Mouse (Mus musculus): ENCODE data around the gene Ampd3.

The Ampd3 gene

GRCm38 (mm10) chr7:110797722-110798409, 29.9 kb downstream of the Ampd3 start:
- peak; percentile 68 for DNase-seq (ENCODE audit: low read depth, low spot score)

- DNase-seq (ENCODE audit: low read depth, low spot score), result peak; percentile 83
Observed at GRCm38 (mm10) chr7:110801028-110801427, 33.0 kb downstream of the Ampd3 start.

GRCm38 (mm10) chr7:110803131-110803530, 35.1 kb downstream of the Ampd3 start:
- no peak for DNase-seq (ENCODE audit: low read depth, low spot score)

- peak; percentile 82 for DNase-seq (ENCODE audit: low read depth, low spot score)
Observed at GRCm38 (mm10) chr7:110804266-110804665, 36.3 kb downstream of the Ampd3 start.

DNA sequence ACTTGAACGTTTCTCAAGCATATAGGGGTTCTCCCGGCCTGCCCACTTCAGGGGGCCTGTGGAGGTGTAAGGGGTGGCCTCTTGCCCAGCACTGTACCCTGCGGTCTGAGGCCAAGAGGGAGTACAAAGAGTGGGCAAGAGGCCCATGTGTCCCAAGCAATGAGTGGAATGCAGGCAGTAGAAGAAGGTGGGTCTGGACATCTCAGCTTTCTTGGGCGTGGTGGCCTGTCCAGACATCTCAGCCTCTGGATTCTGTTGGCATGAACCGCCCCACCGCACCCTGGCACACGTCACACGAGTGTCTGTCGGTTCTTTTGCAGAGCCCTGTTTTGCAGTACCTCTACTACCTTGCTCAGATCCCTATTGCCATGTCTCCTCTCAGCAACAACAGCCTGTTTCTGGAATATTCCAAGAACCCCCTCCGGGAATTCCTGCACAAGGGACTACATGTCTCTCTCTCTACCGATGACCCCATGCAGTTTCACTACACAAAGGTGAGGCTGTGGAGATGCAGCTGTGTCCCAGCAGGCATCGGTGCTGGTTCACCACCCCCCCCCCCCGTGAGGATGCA, 39.5 kb downstream of the Ampd3 start:
- DNase-seq (ENCODE audit: low read depth, low spot score), result no peak

DNA sequence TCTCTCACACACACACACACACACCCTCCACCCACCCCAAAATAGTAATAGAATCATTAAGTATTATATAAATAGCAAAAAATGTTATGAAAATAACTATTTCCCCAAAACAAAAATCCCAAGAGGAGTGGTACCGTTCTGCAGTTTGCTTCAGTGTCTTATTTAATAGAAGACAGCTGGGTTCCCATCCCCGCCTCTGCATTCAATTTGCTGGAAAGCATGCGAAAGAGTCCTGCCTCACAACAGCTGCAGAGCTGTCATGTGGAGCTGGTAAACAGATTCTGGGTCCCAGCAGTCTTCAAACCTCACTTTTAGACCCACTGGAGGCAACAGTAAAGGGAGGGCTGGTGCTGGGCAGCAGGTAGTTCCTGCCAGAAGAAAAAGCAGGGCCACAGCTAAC, 41.0 kb downstream of the Ampd3 start:
- DNase-seq (ENCODE audit: low read depth, low spot score), result no peak

GRCm38 (mm10) chr7:110809585-110810557, 41.9 kb downstream of the Ampd3 start:
- no peak for DNase-seq (ENCODE audit: low read depth, low spot score)

DNA sequence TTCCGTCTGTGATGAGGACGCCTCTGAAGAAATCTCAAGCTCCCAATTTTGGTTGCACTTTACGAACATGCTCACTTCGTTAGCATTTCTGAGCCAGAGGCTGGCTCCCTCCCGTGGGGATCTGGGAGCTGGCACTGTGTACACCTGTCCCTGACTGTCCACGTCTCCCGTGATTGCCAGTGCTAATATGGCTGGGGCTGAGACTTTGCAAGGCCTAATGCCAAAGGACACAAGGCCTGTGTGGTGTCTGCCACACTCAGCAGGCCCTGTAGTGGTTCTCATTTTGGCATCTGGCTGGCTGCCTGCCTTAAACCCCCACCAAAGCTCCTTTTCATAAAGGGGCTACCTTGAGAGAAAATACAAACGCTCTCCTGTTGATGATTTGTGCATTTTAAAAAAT, 43.0 kb downstream of the Ampd3 start:
- DNase-seq (ENCODE audit: low read depth, low spot score), result no peak

DNA sequence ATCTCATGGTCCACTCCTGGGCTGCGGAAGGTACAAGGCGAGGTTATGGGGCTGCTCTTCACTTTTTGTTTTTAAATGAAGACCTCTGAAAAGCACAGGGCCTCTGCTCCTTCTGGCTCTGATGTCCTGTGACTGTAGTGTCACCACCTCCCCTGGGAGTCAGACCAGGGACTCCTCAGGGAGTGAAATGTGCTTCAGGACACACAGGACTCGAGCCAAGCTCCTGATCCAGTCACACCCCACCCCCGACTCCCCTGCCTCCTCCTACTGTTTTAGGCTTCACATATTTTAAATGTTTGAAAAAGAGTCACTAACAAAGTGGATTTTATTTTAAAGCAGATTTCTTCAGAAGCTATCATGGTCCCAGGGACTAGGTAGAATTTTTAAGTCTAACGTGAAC, 43.5 kb downstream of the Ampd3 start:
- DNase-seq (ENCODE audit: low read depth, low spot score), result no peak

GRCm38 (mm10) chr7:110813983-110814382, 46.0 kb downstream of the Ampd3 start:
- DNase-seq (ENCODE audit: low read depth, low spot score), result no peak

DNA sequence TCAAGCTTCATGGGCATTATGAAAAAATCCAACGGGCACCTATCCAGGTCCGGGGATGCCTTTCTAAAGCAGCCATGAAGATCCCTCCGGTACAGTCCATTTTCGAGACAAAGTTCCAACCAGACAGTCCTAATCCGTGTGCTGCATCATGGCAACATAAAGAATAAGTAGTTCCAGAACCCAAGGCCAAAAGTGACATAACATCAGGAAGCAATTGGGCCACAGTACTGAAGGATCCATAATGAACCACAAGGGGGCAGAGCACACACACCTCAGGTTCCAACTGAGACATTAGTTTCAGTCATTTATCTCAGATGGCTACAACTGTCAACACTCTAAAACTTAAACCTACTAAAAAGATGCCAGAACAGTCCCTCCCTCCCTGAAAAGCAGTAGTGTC, 48.0 kb downstream of the Ampd3 start:
- DNase-seq (ENCODE audit: low read depth, low spot score), result peak; percentile 54

DNA sequence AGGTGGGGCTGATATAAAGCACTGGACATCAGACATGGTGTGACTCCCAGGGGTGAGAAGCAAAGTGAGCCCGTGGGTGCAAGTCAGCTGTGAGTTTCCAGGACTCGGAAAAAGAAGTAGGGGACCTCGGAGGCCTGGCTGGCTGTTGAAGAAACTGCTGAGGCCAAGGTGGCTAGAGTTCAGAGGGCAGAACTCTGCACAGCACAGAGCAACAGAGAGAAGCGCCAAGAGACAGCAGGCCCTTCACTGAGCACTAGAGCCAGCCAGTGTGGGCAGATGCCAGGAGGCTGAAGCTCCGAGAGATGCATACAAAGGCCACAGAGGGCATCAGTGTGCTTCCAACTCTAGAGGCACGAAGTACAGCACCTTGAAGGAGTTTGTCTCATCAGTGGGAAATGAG, 50.2 kb downstream of the Ampd3 start:
- peak; percentile 74 for DNase-seq (ENCODE audit: low read depth, low spot score)

DNA sequence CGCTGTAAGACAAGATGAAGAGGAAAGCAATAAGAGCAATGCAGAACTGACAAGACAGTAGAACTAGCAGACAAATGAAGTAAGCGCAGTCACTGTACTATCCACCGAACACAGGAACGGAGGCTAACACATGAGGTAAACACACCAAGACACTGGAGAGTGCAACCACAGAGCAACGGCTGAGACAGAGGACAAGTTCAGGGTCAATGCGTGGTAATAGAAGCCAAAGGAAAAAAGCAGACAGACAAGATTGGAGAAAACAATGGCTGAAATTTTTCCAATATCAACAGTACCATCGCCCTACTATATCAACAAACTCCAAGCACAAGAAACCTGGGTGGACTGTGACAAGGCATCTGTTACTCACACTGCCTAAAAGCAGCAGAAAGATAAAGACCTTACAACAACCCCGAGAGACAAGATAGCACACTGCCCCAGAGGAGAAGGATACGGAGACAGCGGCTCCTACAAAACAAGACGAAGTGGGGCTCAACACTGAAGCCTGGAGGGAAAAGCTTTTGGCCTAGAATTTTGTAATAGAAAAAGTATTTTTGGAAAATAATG, 50.9 kb downstream of the Ampd3 start:
- no peak for DNase-seq (ENCODE audit: low read depth, low spot score)

DNA sequence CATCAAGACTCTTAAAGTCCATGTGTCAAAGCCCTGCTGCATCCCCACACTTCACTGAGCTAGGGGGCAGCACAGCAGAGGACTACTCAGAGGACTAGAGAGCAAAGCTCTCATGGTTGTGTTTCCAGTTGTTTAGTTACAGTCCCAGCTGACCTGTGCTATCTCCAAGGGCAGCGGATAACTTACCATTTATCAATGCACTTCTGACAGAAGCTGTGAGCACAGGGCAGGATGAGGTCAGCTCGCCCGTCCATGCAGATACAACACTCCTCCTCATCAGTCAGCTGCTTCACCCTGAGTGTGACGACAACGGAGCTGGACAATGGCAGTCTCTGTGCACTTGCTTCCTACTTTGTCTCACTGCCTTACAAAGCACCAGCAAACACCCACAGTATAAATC, 53.1 kb downstream of the Ampd3 start:
- DNase-seq (ENCODE audit: low read depth, low spot score), result no peak

DNA sequence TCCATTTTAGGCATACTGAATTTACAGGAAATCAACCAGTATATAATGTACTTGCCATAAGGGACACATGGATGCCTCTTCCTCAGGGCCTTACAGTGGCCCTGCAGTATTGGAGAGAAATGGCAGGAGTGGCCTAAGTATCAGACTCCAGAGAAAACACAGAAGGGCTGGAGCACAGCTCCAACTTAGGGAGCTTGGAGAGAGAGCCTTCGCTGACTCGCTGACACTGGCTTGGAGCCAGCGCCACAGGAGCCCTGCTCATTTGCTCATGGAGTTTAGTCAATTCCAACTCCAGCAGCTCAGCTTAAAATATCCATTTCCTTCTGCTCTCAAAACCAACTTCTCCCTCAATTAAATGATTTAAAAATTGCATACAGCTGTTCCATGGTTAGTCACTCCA, 53.6 kb downstream of the Ampd3 start:
- peak; percentile 67 for DNase-seq (ENCODE audit: low read depth, low spot score)

GRCm38 (mm10) chr7:110822055-110822454, 54.0 kb downstream of the Ampd3 start:
- no peak for DNase-seq (ENCODE audit: low read depth, low spot score)

DNA sequence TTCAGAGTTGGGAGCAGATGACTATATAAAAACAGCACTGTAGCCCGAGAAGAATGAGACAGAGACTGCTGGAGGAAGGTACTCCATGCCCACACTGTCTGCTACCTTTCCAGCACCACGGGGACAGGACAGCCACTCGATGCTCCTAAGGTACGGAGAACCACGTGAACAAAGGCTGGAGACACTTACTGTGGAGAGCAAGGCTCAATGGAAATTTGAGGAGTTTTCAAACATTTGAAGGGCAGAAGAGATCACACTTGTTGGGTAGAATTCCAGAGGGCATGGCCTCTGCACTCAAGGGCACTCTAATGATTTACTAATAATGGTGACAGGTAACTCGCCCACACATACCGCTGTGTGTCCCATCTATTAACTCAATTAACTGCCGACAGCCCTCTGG, 55.1 kb downstream of the Ampd3 start:
- no peak for DNase-seq (ENCODE audit: low read depth, low spot score)

DNA sequence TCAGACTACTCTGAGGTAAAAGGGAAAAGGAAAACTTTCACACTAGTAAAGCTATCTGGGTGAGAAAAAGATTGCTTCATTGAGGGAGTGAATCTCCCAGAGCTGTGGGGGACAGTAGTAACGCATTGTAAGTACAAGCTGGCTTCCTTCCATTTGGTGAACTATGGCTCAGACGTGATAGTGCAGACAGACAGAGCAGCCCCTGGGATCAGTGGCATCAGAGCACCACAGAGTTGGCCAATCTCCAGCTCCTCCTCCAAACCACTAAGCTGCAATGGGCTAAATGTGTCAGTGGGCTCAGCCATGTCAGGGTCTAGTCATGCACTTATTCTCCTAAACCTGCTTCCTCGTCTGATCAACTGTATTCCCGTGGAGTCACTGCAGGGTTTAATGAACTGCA, 55.6 kb downstream of the Ampd3 start:
- DNase-seq (ENCODE audit: low read depth, low spot score), result no peak

- DNase-seq (ENCODE audit: low read depth, low spot score), result no peak
Observed at GRCm38 (mm10) chr7:110823995-110824953, 56.3 kb downstream of the Ampd3 start.

- DNase-seq (ENCODE audit: low read depth, low spot score), result no peak
Observed at GRCm38 (mm10) chr7:110833024-110833423, 65.0 kb downstream of the Ampd3 start.

GRCm38 (mm10) chr7:110834018-110834417, 66.0 kb downstream of the Ampd3 start:
- DNase-seq (ENCODE audit: low read depth, low spot score), result no peak
